ENCODE assay signal across 17 mouse cellular contexts in genomic region chr13:71053361-71054264, GRCm38 (mm10).
A peak's percentile ranks its signal among the peaks of the same experiment; 100 is the strongest.
DNase-seq lines count a peak whose midpoint lies in the region; ATAC-seq and TF ChIP-seq lines count a peak whose summit lies in the region.
"Had no signal": no experiment of that assay in that cellular context is flagged by ENCODE, and none has a peak within 500 bp of the region (broad histone marks: within the 10 kb centered on the region; RNA-seq: fewer than 3 reads in every experiment).

No protein-coding gene starts in this region.

- no peak for TF ChIP-seq CTCF in layer of hippocampus, adult 2 months (conservative IDR thresholded peaks at IDR 0.05)

- H3K9me3 ChIP-seq in hindbrain, embryonic 14.5 days (ENCODE audit: control insufficient read depth, low read length) = no peaks in the 10 kb centered on the region
- H3K9me3 ChIP-seq in neural tube, embryonic 14.5 days (ENCODE audit: control insufficient read depth, low read length) = no peaks in the 10 kb centered on the region
- H3K9me3 ChIP-seq: heart, embryonic 12.5 days; intestine, embryonic 15.5 days; limb, embryonic 10.5 days had no signal

- H3K4me3 ChIP-seq in layer of hippocampus, adult 2 months = peak overlapping the region; percentile 34
- H3K4me3 ChIP-seq in hindbrain, embryonic 14.5 days (replicated peaks; ENCODE audit: low read length) = no peak overlapping the region
- H3K4me3 ChIP-seq in neural tube, embryonic 14.5 days (ENCODE audit: low read depth, low read length) = no peak overlapping the region
- H3K4me3 ChIP-seq: heart, embryonic 12.5 days; intestine, embryonic 15.5 days; limb, embryonic 10.5 days had no signal

- peaks cover 6% of the 10 kb centered on the region; the same call in 1 of the 2 replicates for H3K4me1 ChIP-seq in hindbrain, embryonic 14.5 days (replicated peaks; ENCODE audit: control insufficient read depth, insufficient read depth, low read length)
- no peaks in the 10 kb centered on the region; the same call in 1 of the 2 replicates for H3K4me1 ChIP-seq in neural tube, embryonic 14.5 days (ENCODE audit: control insufficient read depth, insufficient read depth, low read length)
- H3K4me1 ChIP-seq: heart, embryonic 12.5 days; intestine, embryonic 15.5 days; limb, embryonic 10.5 days had no signal

- no peaks in the 10 kb centered on the region for H3K36me3 ChIP-seq in hindbrain, embryonic 14.5 days (replicated peaks; ENCODE audit: control insufficient read depth, insufficient read depth)
- no peaks in the 10 kb centered on the region for H3K36me3 ChIP-seq in neural tube, embryonic 14.5 days (ENCODE audit: control insufficient read depth, insufficient read depth, low read length)
- H3K36me3 ChIP-seq: heart, embryonic 12.5 days; intestine, embryonic 15.5 days; limb, embryonic 10.5 days had no signal

- ATAC-seq in hindbrain, embryonic 14.5 days (ENCODE audit: low FRiP score) = peak; percentile 60; the same call in 1 of the 2 replicates
- ATAC-seq in neural tube, embryonic 14.5 days (ENCODE audit: low read depth) = peak; percentile 46
- ATAC-seq: intestine, embryonic 15.5 days had no signal

- peak; percentile 62 to 64 for DNase-seq in cerebellum, postnatal 10 days
- no peak for DNase-seq in cerebellum, adult 9-10 months
- DNase-seq in layer of hippocampus, adult 2 months (ENCODE audit: low spot score in 2 of 2) = no peak
- no peak for DNase-seq in layer of hippocampus, adult 18-20 months (ENCODE audit: low spot score in 2 of 2)
- peak; percentile 38 for DNase-seq in hindbrain, embryonic 14.5 days (ENCODE audit: low spot score)
- DNase-seq in ovary, postnatal 14 days (ENCODE audit: low spot score) = no peak
- no peak for DNase-seq in embryo, embryonic 11 days
- DNase-seq: adrenal gland, adult 2 months; lung, embryonic 14.5 days; lung, postnatal 4 days; spleen, adult 18-20 months; thymus, adult 2 months had no signal

- H3K27me3 ChIP-seq in hindbrain, embryonic 14.5 days (ENCODE audit: control insufficient read depth, insufficient read depth, low read length) = no peaks in the 10 kb centered on the region
- H3K27me3 ChIP-seq in neural tube, embryonic 14.5 days (ENCODE audit: control insufficient read depth, insufficient read depth, low read length) = no peaks in the 10 kb centered on the region
- H3K27me3 ChIP-seq: heart, embryonic 12.5 days; intestine, embryonic 15.5 days had no signal

- H3K9ac ChIP-seq in hindbrain, embryonic 14.5 days = no peak overlapping the region
- no peak overlapping the region for H3K9ac ChIP-seq in neural tube, embryonic 14.5 days (replicated peaks; ENCODE audit: low read depth, low read length)
- H3K9ac ChIP-seq: heart, embryonic 12.5 days; intestine, embryonic 15.5 days; lung, embryonic 14.5 days had no signal

- WGBS in hindbrain, embryonic 14.5 days = 62% methylated on average over 21 of the region's 21 CpGs
- WGBS in neural tube, embryonic 14.5 days = 73% methylated on average over 21 of the region's 21 CpGs

- H3K4me2 ChIP-seq in hindbrain, embryonic 14.5 days (replicated peaks) = no peak overlapping the region; the same call in 1 of the 2 replicates
- H3K4me2 ChIP-seq in neural tube, embryonic 14.5 days (ENCODE audit: low read depth, low read length) = no peak overlapping the region
- H3K4me2 ChIP-seq: heart, embryonic 12.5 days; intestine, embryonic 15.5 days; liver, embryonic 11.5 days; lung, embryonic 14.5 days had no signal

- H3K27ac ChIP-seq in layer of hippocampus, adult 2 months = no peak overlapping the region
- H3K27ac ChIP-seq in hindbrain, embryonic 14.5 days = peak overlapping the region; percentile 51
- H3K27ac ChIP-seq in neural tube, embryonic 14.5 days (ENCODE audit: low read depth, low read length) = no peak overlapping the region
- H3K27ac ChIP-seq: intestine, embryonic 15.5 days; limb, embryonic 10.5 days had no signal

Comparison
In these comparisons a context has a peak if more than half of its experiments do, and no peak if none do; other contexts are left out.
1. DNase-seq: peak in cerebellum, postnatal 10 days (2 of 2) and hindbrain, embryonic 14.5 days (single experiment); none in cerebellum, adult 9-10 months (single experiment), layer of hippocampus, adult 2 months (0 of 2), layer of hippocampus, adult 18-20 months (0 of 2), ovary, postnatal 14 days (single experiment) and embryo, embryonic 11 days (single experiment).